Mouse (Mus musculus) kidney, postnatal 10 days (tissue): Measurements from ENCODE around the gene Hsp90aa1.
"Not testable (repeated sequence)": the region's sequence is repeated elsewhere in the genome, so short reads cannot be mapped to it uniquely, and the experiment has no call there.

ENCODE experiments used
- DNase-seq: peaks from one replicate; pipeline ENCODE4 v3.0.0; 2021; ENCODE audit warnings: mixed read lengths

Hsp90aa1 gene

GRCm38 (mm10) chr12:110698523-110699170, 3.9 kb downstream of the Hsp90aa1 start:
- DNase-seq: no peak

- DNase-seq: no peak
Measured at GRCm38 (mm10) chr12:110698080-110698479, 4.4 kb downstream of the Hsp90aa1 start.

GRCm38 (mm10) chr12:110697457-110697856, 5.1 kb downstream of the Hsp90aa1 start:
- DNase-seq: no peak

GRCm38 (mm10) chr12:110696975-110697400, 5.5 kb downstream of the Hsp90aa1 start:
- no peak for DNase-seq

- peak; percentile 99 for DNase-seq
Measured at GRCm38 (mm10) chr12:110696173-110696974, 6.2 kb downstream of the Hsp90aa1 start.

GRCm38 (mm10) chr12:110695676-110696171, 6.8 kb downstream of the Hsp90aa1 start:
- DNase-seq: peak; percentile 72

GRCm38 (mm10) chr12:110693378-110693777, 9.2 kb downstream of the Hsp90aa1 start:
- not testable (repeated sequence) for DNase-seq

GRCm38 (mm10) chr12:110689919-110690643, 12.4 kb downstream of the Hsp90aa1 start:
- no peak for DNase-seq

GRCm38 (mm10) chr12:110688921-110689320, 13.6 kb downstream of the Hsp90aa1 start:
- DNase-seq: not testable (repeated sequence)

- peak; percentile 85 for DNase-seq
Measured at GRCm38 (mm10) chr12:110687894-110688734, 14.4 kb downstream of the Hsp90aa1 start.

- DNase-seq: no peak
Measured at GRCm38 (mm10) chr12:110683580-110683979, 18.9 kb downstream of the Hsp90aa1 start.

- no peak for DNase-seq
Measured at GRCm38 (mm10) chr12:110682561-110683299, 19.8 kb downstream of the Hsp90aa1 start, which contains the start of gene 1700001K19Rik. 1700001K19Rik (minus strand) TSS chr12:110682619.

GRCm38 (mm10) chr12:110681878-110682277, 20.6 kb downstream of the Hsp90aa1 start:
- no peak for DNase-seq

GRCm38 (mm10) chr12:110681191-110681590, 21.3 kb downstream of the Hsp90aa1 start:
- DNase-seq: peak; percentile 44

- no peak for DNase-seq
Measured at GRCm38 (mm10) chr12:110674243-110674642, 28.3 kb downstream of the Hsp90aa1 start.

GRCm38 (mm10) chr12:110667466-110668077, 35.0 kb downstream of the Hsp90aa1 start:
- DNase-seq: peak; percentile 37

- DNase-seq: no peak
Measured at GRCm38 (mm10) chr12:110661746-110662145, 40.8 kb downstream of the Hsp90aa1 start.

GRCm38 (mm10) chr12:110651464-110651863, 51.1 kb downstream of the Hsp90aa1 start:
- no peak for DNase-seq

GRCm38 (mm10) chr12:110650241-110650641, 52.3 kb downstream of the Hsp90aa1 start:
- DNase-seq: no peak
